Mouse (Mus musculus) erythroid progenitor cell, adult 5-6 weeks (primary cell): ENCODE data around the gene Rnf114. TPM values are rescaled to one million over a fixed set of nuclear protein-coding genes. Genes with fewer than 3 reads are reported as not detected.

Source experiments
- ATAC-seq: replicated peaks from 2 replicates; pipeline ENCODE4 v1.8.0; 2016; ENCODE audit warnings: moderate number of reproducible peaks, mild to moderate bottlenecking, moderate TSS enrichment, inconsistent platforms; ENCODE audit not compliant: poor library complexity, low FRiP score, severe bottlenecking
- total RNA-seq, 2 experiments: library from RNA; stranded (forward) in 1 of 2; stranded (reverse) in 1 of 2; fragments of 150-400 nt in 1 of 2; fragments of 186-747, 209-891 nt in 1 of 2; gene quantifications; 2 replicates each; pipeline versions ENCODE4 v1.2.3 to v1.2.4; 2015 to 2017; ENCODE audit warnings: low replicate concordance in 2 of 2

Rnf114 gene
- total RNA-seq, 2 experiments from 2014 or later = 10.2 to 33.5 TPM

DNA sequence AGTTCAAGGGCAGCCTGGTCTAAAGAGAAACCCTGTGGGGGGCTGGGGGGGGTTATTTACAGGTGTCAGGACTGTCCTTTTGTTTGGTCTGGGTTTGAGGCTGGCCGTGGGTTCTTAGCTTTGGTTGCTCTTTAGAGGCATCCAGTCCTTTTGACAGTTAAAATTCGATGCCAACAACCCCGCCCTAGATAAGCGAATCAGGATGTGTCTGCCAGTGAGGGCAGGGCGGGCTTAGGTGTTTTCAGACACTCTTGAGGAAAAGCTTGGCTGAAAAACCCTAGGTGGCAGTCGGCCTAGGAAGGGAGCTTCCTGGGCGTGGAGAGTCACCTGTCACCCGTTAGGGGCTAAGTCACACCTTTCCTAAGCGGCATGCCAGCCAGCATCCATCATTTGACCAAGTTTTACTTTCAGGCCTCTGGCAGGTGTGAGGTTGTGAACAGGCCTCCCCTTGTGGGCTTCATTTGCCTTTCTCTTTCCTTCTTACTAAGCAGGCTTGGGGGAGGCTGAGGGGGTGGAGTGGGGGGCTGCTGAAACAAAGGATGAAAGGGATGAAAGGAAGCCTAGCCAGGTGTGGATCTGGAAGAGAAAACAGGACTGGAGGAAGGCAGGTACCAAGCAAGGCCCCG lies 44.0 kb downstream of the Rnf114 start:
- ATAC-seq = no peak

DNA sequence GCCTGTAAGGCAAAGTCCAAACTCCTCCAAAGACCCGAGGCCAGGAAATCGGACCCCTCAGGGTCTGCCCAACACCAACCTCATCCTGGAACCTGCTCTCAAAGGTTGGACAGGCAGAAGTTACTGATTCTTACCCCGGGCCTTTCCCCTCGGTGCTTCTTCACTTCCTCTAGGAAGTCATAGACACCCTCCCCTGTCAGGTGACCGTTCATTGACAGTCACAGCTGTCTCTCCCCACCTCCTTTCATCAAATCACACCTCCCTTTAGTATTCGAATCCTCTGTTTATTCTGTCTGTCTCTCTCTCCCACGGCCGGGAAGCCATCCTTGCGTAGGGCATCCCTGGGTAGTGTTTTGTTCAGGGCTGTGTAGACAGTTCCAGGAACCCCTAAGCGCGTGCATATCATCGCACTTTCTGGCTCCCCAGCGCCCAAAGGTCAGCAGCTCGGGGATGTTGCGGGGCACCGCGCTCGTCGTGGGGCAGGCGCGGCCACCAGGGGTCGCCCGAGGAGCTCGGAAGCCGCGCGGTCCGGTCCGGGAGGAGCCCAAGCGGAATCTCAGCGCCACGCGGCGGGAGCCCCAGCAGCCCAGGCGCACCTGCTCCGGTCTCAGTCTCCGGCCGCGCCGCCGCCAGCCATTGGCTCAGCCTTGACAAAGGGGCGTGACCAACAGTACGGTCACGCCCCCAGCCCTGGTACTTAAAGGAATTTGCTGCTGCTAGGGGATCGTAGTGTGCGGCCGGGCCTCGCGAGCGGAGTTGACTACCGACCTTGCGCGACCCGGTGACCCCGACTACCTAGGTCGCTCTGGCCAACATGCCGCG lies 45.2 kb downstream of the Rnf114 start, which contains the start of gene Snai1:
Gene Snai1, plus strand, starts transcription at position 720 of the 822 bp plus-strand sequence.
- ATAC-seq = peak; percentile 79

DNA sequence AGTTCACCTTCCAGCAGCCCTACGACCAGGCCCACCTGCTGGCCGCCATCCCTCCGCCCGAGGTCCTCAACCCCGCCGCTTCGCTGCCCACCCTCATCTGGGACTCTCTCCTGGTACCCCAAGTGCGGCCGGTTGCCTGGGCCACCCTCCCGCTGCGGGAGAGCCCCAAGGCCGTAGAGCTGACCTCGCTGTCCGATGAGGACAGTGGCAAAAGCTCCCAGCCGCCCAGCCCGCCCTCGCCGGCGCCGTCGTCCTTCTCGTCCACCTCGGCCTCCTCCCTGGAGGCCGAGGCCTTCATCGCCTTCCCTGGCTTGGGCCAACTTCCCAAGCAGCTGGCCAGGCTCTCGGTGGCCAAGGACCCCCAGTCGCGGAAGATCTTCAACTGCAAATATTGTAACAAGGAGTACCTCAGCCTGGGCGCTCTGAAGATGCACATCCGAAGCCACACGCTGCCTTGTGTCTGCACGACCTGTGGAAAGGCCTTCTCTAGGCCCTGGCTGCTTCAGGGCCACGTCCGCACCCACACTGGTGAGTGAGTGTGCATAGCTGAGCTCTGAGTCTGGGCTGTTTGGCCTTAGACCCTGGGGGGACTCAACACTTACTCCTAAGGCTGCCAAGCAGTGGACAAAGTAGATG lies 46.3 kb downstream of the Rnf114 start:
- ATAC-seq = no peak

DNA sequence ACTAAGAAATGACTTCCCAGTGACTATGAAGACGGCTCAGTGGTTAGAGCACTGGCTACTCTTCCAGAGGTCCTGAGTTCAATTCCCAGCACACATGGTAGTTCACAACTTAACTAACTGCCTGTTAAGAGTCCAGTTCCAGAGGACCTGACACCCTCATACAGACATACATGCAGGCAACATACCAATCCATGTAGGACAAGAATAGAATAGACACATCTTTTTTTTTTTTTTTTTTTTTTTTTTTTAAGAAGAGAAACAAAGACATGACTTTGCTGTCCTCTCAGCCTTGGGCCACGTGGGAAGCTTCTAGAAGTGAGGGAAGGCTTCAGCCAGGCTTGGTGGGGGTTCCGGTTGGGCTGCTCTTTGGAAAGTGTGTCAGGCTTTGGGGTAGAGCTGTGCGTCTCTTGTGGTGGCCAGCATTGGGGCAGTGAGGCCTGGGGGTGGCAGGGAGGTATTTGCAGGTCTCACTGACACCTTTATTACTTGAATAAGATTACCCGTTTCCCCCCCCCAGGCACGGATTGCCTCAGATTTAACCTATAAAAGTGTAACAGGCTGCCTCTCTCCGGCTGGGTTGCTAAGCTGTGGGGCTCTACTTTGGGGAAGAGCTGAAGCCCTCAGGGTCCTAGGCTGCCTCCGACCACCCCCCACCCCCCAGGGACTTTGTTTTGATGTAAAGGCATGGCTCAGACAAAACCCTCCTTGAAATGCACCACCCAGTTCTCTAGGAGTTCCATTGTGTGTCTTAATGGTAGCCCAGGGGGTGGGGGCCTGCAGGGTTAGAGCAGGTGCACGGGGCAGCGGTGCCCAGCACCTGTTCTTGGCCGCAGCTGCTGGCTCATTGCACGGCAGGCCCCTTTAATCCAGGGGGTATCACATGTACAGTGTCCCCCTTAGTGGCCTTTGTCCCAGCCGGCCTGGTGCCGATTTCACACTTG lies 47.4 kb downstream of the Rnf114 start:
- ATAC-seq = no peak

DNA sequence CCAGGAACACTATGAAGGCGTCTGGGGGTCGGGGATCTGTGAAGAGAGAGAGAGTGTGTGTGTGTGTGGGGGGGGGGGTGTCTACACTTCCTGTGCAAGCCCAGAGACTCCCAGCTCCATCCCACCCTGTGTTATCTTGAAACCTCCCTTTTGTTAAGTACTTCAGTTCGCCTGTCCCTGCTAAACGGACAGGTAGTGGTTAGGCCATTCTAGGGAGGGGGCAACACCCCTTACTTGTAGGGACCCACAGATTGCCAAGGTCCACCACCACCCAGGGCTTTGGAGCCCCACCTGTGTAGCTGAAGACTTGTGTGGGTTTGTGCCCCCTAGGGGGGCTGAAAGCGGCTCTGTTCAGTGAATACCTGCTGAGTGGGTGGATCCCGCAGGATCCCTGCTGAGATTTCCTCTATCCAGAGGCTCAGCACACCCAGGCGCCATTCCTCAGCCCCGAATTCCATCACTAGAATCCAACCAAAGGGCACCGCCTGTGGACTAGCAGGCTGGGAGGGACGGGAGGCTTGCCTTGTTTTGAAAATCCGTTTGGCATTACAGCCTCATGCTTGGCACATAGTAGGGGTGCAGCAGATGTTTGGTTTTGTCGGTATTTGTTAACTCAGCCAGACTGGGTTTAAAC lies 48.1 kb downstream of the Rnf114 start:
- ATAC-seq = no peak

DNA sequence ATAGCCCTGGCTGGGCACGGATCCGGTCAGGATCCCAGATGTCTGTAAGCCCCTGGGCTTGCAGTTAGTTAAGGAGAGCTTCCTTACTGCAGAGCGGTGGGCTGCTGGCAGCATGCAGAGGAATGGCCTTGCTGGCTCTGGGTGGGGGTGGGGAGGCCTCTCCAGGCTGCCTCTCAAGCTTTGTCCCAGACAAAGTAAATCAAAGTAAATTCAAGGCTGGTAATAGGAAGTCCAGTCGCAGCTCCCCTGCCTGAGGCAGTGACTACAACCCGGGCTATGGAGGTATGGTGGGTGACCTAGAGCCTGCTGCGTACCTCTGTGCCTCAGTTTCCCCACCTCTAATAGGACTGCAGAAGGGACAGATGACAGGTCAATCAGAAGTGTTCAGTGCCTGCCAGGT lies 48.9 kb downstream of the Rnf114 start:
- no peak for ATAC-seq

DNA sequence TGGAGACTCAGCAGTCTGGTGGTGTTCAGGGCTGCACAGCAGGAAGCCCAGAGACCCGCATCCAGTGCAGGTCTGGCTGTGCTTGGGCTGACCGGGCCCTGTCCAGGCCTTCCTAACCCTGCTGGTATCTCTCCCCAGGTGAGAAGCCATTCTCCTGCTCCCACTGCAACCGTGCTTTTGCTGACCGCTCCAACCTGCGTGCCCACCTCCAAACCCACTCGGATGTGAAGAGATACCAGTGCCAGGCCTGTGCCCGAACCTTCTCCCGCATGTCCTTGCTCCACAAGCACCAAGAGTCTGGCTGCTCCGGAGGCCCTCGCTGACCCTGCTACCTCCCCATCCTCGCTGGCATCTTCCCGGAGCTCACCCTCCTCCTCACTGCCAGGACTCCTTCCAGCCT lies 49.3 kb downstream of the Rnf114 start:
- no peak for ATAC-seq

DNA sequence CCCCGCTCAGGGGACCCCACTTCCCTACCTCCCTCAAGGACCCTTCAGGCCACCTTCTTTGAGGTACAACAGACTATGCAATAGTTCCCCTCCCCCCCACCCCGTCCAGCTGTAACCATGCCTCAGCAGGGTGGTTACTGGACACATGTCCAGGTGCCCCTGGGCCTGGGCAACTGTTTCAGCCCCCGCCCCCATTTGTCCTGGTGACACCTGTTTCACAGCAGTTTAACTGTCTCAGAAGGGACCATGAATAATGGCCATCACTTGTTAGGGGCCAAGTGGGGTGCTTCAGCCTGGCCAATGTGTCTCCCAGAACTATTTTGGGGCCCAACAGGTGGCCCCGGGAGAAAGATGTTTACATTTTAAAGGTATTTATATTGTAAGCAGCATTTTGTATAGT lies 49.9 kb downstream of the Rnf114 start:
- ATAC-seq = no peak

DNA sequence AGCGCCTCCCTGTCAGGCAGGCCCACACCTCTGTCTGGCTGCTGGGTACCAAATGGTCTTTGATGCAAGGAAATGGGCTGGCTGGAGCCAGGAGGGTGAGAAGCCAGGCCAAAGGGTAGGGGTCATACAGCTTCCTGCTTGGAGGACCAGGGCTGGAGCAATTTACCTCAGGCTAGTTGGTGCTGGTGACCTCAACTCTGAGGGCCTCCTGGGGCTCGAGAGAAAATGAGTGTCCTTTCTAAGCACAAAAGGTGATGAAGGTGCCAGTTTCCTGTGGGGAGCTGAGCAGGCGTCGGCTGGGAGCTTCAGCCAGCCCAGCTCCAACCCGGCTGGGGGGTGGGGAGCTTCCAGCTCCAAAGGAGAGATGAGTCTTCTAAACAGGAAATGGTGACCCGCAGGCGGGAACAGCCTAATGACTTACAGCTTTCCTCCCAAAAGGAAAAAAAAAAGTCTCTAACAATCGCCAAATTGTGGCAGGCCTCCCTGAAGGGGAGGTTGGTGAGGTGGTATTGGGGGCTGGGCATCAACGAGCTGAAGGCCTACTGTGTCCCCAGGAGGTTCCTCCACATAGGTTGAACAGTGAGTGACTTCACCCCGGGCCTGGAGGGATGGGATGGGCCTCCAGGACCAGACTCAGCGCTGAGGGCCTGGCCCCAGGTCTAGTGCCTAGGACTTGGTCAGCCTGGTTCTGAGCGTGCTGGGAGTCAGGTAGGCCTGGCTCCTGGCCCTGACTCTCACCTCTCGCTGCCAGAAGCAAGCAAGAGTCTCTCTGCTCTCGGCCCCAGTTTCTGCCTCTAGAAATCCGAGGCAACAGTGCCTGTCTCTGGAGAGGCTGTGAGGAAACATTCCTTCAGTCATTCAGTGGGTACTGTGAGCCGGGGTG lies 50.9 kb downstream of the Rnf114 start:
- no peak for ATAC-seq

DNA sequence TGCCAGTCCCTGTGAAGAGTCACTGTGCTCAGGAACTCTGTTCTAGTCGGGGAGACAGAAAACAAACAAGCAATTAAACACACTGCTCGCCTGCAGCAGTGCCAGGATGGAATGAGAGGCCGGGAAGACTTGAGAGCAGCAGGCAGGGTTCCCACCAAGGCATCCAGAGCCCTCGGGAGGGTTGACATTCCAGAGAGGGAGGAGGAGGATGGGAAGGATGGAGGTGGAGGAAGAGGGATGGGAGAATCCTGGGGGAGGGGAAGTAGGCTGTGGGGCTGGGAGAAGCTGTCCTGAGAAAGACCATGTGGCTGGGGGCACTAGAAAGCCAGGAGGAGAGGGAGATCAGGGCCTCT lies 51.5 kb downstream of the Rnf114 start:
- no peak for ATAC-seq

DNA sequence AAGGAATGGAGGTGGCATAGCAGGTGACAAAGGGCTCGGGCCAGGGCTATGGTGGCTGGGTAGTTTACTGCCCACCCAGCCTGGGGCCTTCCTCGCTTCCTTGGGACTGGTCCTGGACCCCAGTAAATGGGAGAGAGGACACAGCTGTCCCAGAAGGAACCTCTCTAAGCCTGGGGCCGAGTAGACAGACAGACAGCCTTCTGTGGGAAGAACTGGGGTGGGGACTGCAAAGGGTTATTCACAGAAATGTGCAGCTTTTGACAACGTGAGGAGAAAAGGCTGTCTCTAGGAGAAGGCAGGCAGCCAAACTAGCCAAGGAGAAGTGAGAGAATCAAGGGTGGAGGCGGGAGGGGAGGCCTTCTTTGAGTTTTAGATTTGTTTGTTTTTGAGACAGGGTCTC lies 52.0 kb downstream of the Rnf114 start:
- ATAC-seq = no peak

DNA sequence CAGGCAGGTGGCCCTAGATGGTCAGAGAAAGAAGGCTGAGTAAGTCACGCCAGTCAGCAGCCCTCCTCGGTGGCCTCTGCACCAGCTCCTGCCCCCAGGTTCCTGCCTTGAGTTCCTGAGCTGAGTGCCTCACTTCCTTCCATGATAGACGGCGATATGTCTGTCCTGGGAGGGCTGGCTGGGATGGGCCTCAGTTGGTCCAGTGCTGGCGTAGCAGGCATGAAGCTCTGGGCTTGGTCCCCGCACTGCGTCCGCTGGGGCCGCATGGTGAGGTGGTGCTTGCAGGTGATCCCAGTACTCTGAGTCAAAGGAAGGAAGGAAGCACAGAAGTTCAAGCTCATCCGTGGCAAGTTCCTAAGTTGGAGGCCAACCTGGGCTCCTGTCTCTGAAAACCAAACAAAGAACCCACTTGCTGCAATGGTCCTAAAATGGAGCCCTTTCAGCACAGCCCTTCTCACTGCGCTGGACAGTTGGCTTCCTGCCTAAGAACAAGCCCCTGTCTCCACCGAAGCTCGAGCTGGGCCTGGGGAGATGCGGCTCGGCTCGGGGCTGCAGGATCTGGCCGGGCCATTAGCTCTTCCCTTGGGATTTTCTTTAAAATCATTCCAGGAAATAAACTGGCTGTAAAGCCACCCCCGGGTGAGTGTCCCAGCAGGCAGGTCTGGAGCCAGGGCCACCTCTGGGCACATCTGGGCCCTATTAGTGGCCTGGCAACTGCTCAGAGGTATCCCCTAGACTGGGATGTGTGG lies 54.2 kb downstream of the Rnf114 start:
- ATAC-seq = no peak

DNA sequence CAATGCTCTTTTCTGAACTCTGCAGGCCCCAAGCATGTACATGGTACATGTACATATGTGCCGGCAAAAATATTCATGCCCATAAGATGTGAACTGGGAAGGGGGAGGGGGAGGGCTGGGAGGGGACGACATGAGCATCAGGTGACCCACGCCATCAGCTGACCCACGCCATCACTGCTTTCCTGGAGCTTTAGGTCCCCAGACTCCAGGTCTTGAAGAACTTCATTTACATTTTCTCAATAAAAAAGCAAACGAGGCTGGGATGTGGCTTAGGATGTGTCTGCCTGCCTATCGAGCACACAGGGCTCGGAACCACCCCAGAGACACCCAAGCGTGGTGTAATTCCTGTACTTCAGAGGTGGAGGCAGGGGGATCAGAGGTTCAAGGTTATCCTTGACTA lies 55.0 kb downstream of the Rnf114 start:
- no peak for ATAC-seq

DNA sequence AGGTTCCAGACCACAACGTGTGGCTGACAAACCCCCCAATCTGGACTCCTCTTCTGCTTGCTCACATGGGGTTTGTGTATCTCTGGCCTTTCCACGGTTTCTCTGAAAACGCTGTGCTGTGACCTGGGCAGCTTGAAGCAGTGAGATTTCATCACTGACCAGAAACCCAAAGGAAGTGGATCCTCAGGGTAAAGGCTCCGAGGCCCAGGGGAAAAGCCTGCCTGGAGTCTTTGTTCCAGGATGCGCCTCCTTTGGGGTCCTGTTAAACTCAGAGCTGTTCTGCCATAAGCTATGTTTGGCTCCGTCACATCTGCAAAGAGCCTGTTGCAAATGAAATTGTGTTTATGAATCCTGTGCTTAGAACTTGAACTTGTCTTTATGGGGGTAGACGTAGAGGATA lies 56.5 kb downstream of the Rnf114 start:
- no peak for ATAC-seq

DNA sequence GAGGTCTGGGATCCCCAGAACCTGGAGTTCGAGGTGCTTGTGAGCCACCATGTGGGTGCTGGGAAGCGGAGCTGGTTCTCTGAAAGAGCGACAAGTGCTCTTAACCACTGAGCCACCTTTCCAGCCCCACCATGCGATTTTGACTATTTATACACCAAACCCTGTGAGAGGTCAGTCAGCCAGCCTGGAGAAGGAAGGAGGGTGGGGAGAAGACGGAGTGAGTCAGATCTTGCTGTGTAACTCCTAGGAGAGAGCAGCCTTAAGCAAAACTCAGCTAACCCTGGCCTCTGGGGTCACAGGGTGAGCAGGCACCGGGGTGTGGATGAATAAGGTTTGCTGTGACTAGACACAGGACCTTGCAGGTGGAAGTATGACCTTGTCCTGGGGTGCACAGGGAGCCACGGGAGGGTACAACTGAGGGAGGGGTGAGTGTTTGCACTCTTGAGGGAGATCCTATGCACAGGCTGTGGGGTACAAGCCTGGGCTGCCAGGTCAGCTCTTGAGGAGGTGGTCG lies 58.0 kb downstream of the Rnf114 start:
- no peak for ATAC-seq

DNA sequence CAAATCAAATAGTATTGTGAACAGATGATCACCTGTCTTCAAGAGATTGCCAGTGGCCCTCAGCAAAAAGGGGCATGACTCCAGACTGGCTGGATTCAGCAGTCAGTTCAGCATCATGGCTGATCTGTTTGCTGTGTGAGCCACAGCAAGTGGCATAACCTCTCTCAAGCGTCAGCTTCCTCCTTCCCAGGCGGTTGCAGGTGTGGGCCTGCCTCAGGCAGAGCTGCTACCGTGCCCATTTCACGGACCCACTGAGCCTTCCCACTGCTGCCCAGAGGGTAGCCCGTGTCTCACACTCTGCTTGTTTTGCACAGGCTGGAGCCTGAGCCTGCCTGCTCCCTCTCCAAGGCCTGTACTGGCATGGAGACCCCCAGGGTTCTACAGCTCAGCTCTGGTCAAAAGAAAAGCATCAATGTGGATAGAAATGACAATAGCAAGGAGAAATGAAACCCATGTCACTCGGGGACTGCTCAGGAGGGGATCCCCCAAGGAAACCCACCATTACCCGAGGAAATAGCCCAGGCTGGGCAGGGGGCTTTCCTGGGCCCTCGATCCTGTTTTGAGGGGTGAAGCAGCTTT lies 59.0 kb downstream of the Rnf114 start:
- ATAC-seq = no peak

DNA sequence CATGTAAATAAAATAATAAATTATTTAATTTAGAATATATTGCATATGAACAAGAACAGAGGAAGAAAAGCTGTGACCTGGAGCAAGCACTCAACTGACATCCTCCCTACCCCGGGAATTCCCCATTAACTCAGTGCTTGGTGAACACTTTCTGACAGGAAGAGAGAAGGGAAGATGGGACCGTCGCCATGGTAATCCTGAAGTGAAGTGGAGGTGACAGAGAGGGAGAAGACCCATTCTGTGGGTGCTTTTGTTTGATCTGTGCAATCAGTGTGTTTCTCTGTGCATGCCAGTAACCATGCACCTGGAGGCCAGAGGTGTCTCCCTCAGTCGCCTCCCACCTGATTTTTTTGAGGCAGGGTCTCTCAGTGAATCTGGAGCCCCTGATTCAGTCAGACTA lies 59.8 kb downstream of the Rnf114 start:
- ATAC-seq = no peak
